Mouse (Mus musculus) kidney, postnatal 10 days (tissue): ENCODE results near the gene Atp5d.
"Not testable (repeated sequence)": the region's sequence is repeated elsewhere in the genome, so short reads cannot be mapped to it uniquely, and the experiment has no call there.

ENCODE experiments used
- DNase-seq: peaks from one replicate; pipeline ENCODE4 v3.0.0; 2021; ENCODE audit warnings: mixed read lengths

The Atp5d gene

GRCm38 (mm10) chr10:80156002-80156751 is 17.7 kb downstream of the Atp5d start:
- peak; percentile 28 for DNase-seq

GRCm38 (mm10) chr10:80156752-80157053 is 18.3 kb downstream of the Atp5d start:
- peak; percentile 72 for DNase-seq

- peak; percentile 35 for DNase-seq
Observed at GRCm38 (mm10) chr10:80157141-80157929, 18.9 kb downstream of the Atp5d start.

GRCm38 (mm10) chr10:80158307-80158986 is 20.0 kb downstream of the Atp5d start:
- peak; percentile 83 for DNase-seq

GRCm38 (mm10) chr10:80159021-80159560 is 20.7 kb downstream of the Atp5d start:
- DNase-seq = peak; percentile 81

GRCm38 (mm10) chr10:80159561-80160454 is 21.4 kb downstream of the Atp5d start:
- DNase-seq = peak; percentile 99

GRCm38 (mm10) chr10:80160455-80161371 is 22.3 kb downstream of the Atp5d start:
- DNase-seq = peak; percentile 95

- peak; percentile 79 for DNase-seq
Observed at GRCm38 (mm10) chr10:80161522-80162242, 23.2 kb downstream of the Atp5d start.

GRCm38 (mm10) chr10:80162243-80162608 is 23.8 kb downstream of the Atp5d start:
- DNase-seq = no peak

GRCm38 (mm10) chr10:80162716-80163299 is 24.4 kb downstream of the Atp5d start:
- no peak for DNase-seq

GRCm38 (mm10) chr10:80163721-80164120 is 25.3 kb downstream of the Atp5d start:
- no peak for DNase-seq

- peak; percentile 71 for DNase-seq
Observed at GRCm38 (mm10) chr10:80164161-80164997, 25.9 kb downstream of the Atp5d start.

GRCm38 (mm10) chr10:80164998-80165344 is 26.5 kb downstream of the Atp5d start:
- DNase-seq = peak; percentile 99

- DNase-seq = peak; percentile 74
Observed at GRCm38 (mm10) chr10:80165392-80166128, 27.1 kb downstream of the Atp5d start, which contains the start of gene Cirbp. TSS of gene Cirbp (plus strand) at chr10:80165985.

GRCm38 (mm10) chr10:80166136-80166535 is 27.7 kb downstream of the Atp5d start:
- not testable (repeated sequence) for DNase-seq

GRCm38 (mm10) chr10:80167460-80168037 is 29.1 kb downstream of the Atp5d start:
- peak; percentile 99 for DNase-seq

GRCm38 (mm10) chr10:80168038-80168661 is 29.7 kb downstream of the Atp5d start:
- peak; percentile 97 for DNase-seq
